Mouse (Mus musculus): ENCODE results near the gene Creg1. TPM values are rescaled to one million over a fixed set of nuclear protein-coding genes. Genes with fewer than 3 reads are reported as not detected.
A peak's percentile ranks its signal among the peaks of the same experiment; 100 is the strongest.

Gene Creg1
- total and polyA plus RNA-seq, 3 experiments = 77.2 to 93.3 (median 85.7) TPM

GRCm38 (mm10) chr1:165780586-165781111 is 17.1 kb downstream of the Creg1 start:
- H3K4me1 ChIP-seq (ENCODE audit: control insufficient read depth, insufficient read depth, low read length) = no peaks in the 10 kb centered on the region; the same call in 1 of the 2 replicates
- 7% methylated on average over 20 of the region's 20 CpGs for WGBS
- peak overlapping the region; percentile 57 for H3K9ac ChIP-seq (ENCODE audit: low read depth, low read length)
- no peaks in the 10 kb centered on the region for H3K36me3 ChIP-seq (ENCODE audit: control insufficient read depth, insufficient read depth, low read length)
- intact Hi-C loops (cut with DNase I) = loop anchor here (1.0 kb wide), 3 partner anchors 78 to 374 kb away; no protein-coding TSS in a partner anchor
- DNase-seq = peak; percentile 47 to 60
- H3K27ac ChIP-seq = peak overlapping the region; percentile 75
- peak overlapping the region; percentile 32 for H3K4me3 ChIP-seq
- no peaks in the 10 kb centered on the region for H3K27me3 ChIP-seq (ENCODE audit: control insufficient read depth, insufficient read depth, low read length)
- H3K79me2 ChIP-seq (replicated peaks; ENCODE audit: control insufficient read depth, insufficient read depth, low read length) = no peaks in the 10 kb centered on the region
- no peak for TF ChIP-seq EP300 (IDR thresholded peaks at IDR 0.05; ENCODE audit: insufficient read depth, low read depth, low read length)
- peak; percentile 58; the same call in 1 of the 2 replicates for TF ChIP-seq POLR2A (IDR thresholded peaks at IDR 0.05; ENCODE audit: insufficient read depth, low read depth, low read length)
- peak; percentile 94 for TF ChIP-seq CTCF (IDR thresholded peaks at IDR 0.05)

GRCm38 (mm10) chr1:165781426-165781825 is 17.9 kb downstream of the Creg1 start:
- no peaks in the 10 kb centered on the region for H3K79me2 ChIP-seq (replicated peaks; ENCODE audit: control insufficient read depth, insufficient read depth, low read length)
- DNase-seq = no peak
- peak overlapping the region; percentile 75 for H3K27ac ChIP-seq
- H3K9ac ChIP-seq (ENCODE audit: low read depth, low read length) = peak overlapping the region; percentile 56
- no peaks in the 10 kb centered on the region for H3K36me3 ChIP-seq (ENCODE audit: control insufficient read depth, insufficient read depth, low read length)
- H3K4me1 ChIP-seq (ENCODE audit: control insufficient read depth, insufficient read depth, low read length) = no peaks in the 10 kb centered on the region; the same call in 1 of the 2 replicates
- 63% methylated on average over 9 of the region's 9 CpGs for WGBS
- H3K4me3 ChIP-seq = peak overlapping the region; percentile 32; the same call in 1 of the 2 replicates
- intact Hi-C loops (cut with DNase I) = no loop called here
- no peaks in the 10 kb centered on the region for H3K27me3 ChIP-seq (ENCODE audit: control insufficient read depth, insufficient read depth, low read length)
- TF ChIP-seq POLR2A (IDR thresholded peaks at IDR 0.05; ENCODE audit: insufficient read depth, low read depth, low read length) (no peak), CTCF (IDR thresholded peaks at IDR 0.05) (no peak), EP300 (IDR thresholded peaks at IDR 0.05; ENCODE audit: insufficient read depth, low read depth, low read length) (no peak)

- intact Hi-C loops (cut with DNase I) = no loop called here
- Histone ChIP-seq H3K27ac (no peak overlapping the region; the same call in 1 of the 2 replicates), H3K4me3 (no peak overlapping the region), H3K4me1 (ENCODE audit: control insufficient read depth, insufficient read depth, low read length) (no peaks in the 10 kb centered on the region; the same call in 1 of the 2 replicates), H3K36me3 (ENCODE audit: control insufficient read depth, insufficient read depth, low read length) (no peaks in the 10 kb centered on the region), H3K27me3 (ENCODE audit: control insufficient read depth, insufficient read depth, low read length) (no peaks in the 10 kb centered on the region), H3K9ac (ENCODE audit: low read depth, low read length) (peak overlapping the region; percentile 4; the same call in 1 of the 2 replicates), H3K79me2 (replicated peaks; ENCODE audit: control insufficient read depth, insufficient read depth, low read length) (no peaks in the 10 kb centered on the region)
- 59% methylated on average over 12 of the region's 12 CpGs for WGBS
- DNase-seq = no peak
- TF ChIP-seq CTCF (IDR thresholded peaks at IDR 0.05) (no peak), EP300 (IDR thresholded peaks at IDR 0.05; ENCODE audit: insufficient read depth, low read depth, low read length) (no peak), POLR2A (IDR thresholded peaks at IDR 0.05; ENCODE audit: insufficient read depth, low read depth, low read length) (no peak)
Observed at GRCm38 (mm10) chr1:165781911-165782310, 18.4 kb downstream of the Creg1 start.

- 64% methylated on average over 11 of the region's 11 CpGs for WGBS
- H3K4me3 ChIP-seq = no peak overlapping the region
- no peak overlapping the region for H3K27ac ChIP-seq
- no peaks in the 10 kb centered on the region for H3K36me3 ChIP-seq (ENCODE audit: control insufficient read depth, insufficient read depth, low read length)
- no peaks in the 10 kb centered on the region for H3K79me2 ChIP-seq (replicated peaks; ENCODE audit: control insufficient read depth, insufficient read depth, low read length)
- H3K27me3 ChIP-seq (ENCODE audit: control insufficient read depth, insufficient read depth, low read length) = no peaks in the 10 kb centered on the region
- DNase-seq = no peak
- TF ChIP-seq POLR2A (IDR thresholded peaks at IDR 0.05; ENCODE audit: insufficient read depth, low read depth, low read length) (no peak), CTCF (IDR thresholded peaks at IDR 0.05) (no peak), EP300 (IDR thresholded peaks at IDR 0.05; ENCODE audit: insufficient read depth, low read depth, low read length) (no peak)
- no peak overlapping the region for H3K9ac ChIP-seq (ENCODE audit: low read depth, low read length)
- intact Hi-C loops (cut with DNase I) = no loop called here
- no peaks in the 10 kb centered on the region; the same call in 1 of the 2 replicates for H3K4me1 ChIP-seq (ENCODE audit: control insufficient read depth, insufficient read depth, low read length)
Observed at GRCm38 (mm10) chr1:165786296-165786695, 22.8 kb downstream of the Creg1 start.

GRCm38 (mm10) chr1:165788511-165788910 is 25.0 kb downstream of the Creg1 start, which contains the start of gene Cd247:
Gene Cd247 (plus strand): TSS chr1:165788681.
- intact Hi-C loops (cut with DNase I) = no loop called here
- Histone ChIP-seq H3K27ac (no peak within 1 kb of the TSS), H3K79me2 (replicated peaks; ENCODE audit: control insufficient read depth, insufficient read depth, low read length) (no peaks in the 10 kb centered on the region), H3K27me3 (ENCODE audit: control insufficient read depth, insufficient read depth, low read length) (no peaks in the 10 kb centered on the region), H3K36me3 (ENCODE audit: control insufficient read depth, insufficient read depth, low read length) (no peaks in the 10 kb centered on the region), H3K4me3 (no peak within 1 kb of the TSS), H3K4me1 (ENCODE audit: control insufficient read depth, insufficient read depth, low read length) (no peaks in the 10 kb centered on the region), H3K9ac (ENCODE audit: low read depth, low read length) (no peak within 1 kb of the TSS)
- TF ChIP-seq POLR2A (IDR thresholded peaks at IDR 0.05; ENCODE audit: insufficient read depth, low read depth, low read length) (no peak), CTCF (IDR thresholded peaks at IDR 0.05) (no peak), EP300 (IDR thresholded peaks at IDR 0.05; ENCODE audit: insufficient read depth, low read depth, low read length) (no peak)
- WGBS = 73% methylated on average over 8 of the region's 8 CpGs
- no peak for DNase-seq

- Histone ChIP-seq H3K4me1 (ENCODE audit: control insufficient read depth, insufficient read depth, low read length) (no peaks in the 10 kb centered on the region), H3K27me3 (ENCODE audit: control insufficient read depth, insufficient read depth, low read length) (no peaks in the 10 kb centered on the region), H3K79me2 (replicated peaks; ENCODE audit: control insufficient read depth, insufficient read depth, low read length) (no peaks in the 10 kb centered on the region), H3K27ac (no peak overlapping the region), H3K9ac (ENCODE audit: low read depth, low read length) (no peak overlapping the region), H3K4me3 (no peak overlapping the region), H3K36me3 (ENCODE audit: control insufficient read depth, insufficient read depth, low read length) (no peaks in the 10 kb centered on the region)
- intact Hi-C loops (cut with DNase I) = no loop called here
- no peak for DNase-seq
- 93% methylated on average over 17 of the region's 17 CpGs for WGBS
- no peak for TF ChIP-seq POLR2A (IDR thresholded peaks at IDR 0.05; ENCODE audit: insufficient read depth, low read depth, low read length)
- TF ChIP-seq CTCF (IDR thresholded peaks at IDR 0.05) = no peak
- TF ChIP-seq EP300 (IDR thresholded peaks at IDR 0.05; ENCODE audit: insufficient read depth, low read depth, low read length) = no peak
Observed at GRCm38 (mm10) chr1:165789066-165789660, 25.6 kb downstream of the Creg1 start.

Data from heart, adult 2 months (tissue).